Mouse (Mus musculus): ENCODE data around the gene Cma2. TPM values are rescaled to one million over a fixed set of nuclear protein-coding genes. Genes with fewer than 3 reads are reported as not detected.

Cma2 gene
- total RNA-seq (2023): not detected

GRCm38 (mm10) chr14:55950346-55951030, at the start of gene Cma2:
Cma2 (plus strand) TSS chr14:55950980.

GRCm38 (mm10) chr14:55944575-55944974, 6.2 kb upstream of the Cma2 start, which contains the start of gene Cma1:
Cma1 (minus strand) TSS chr14:55944675.

GRCm38 (mm10) chr14:56017671-56018070, 66.9 kb downstream of the Cma2 start, which contains the start of gene Mcpt1:
Mcpt1 (plus strand) TSS chr14:56017971.

Other genes starting within 250 kb of the Cma2 start
- 0.95 TPM for gene Tgm1, start 237.1 kb upstream of the Cma2 start, total RNA-seq (2023)
- 85.8 TPM for gene Rabggta, start 228.7 kb upstream of the Cma2 start, total RNA-seq (2023)
- 11.6 TPM for gene Dhrs1, start 205.3 kb upstream of the Cma2 start, total RNA-seq (2023)
- 30.4 TPM for gene Nop9, start 205.3 kb upstream of the Cma2 start, total RNA-seq (2023)
- gene Cideb, start 192.5 kb upstream of the Cma2 start, total RNA-seq (2023): not detected
- gene Ltb4r2, start 189.6 kb upstream of the Cma2 start, total RNA-seq (2023): 0.18 TPM
- gene Ltb4r1, start 185.0 kb upstream of the Cma2 start, total RNA-seq (2023): 0.37 TPM
- gene Adcy4, start 166.9 kb upstream of the Cma2 start, total RNA-seq (2023): 0.52 TPM
- gene Ripk3, start 162.1 kb upstream of the Cma2 start, total RNA-seq (2023): 40.3 TPM
- gene Nfatc4, start 127.8 kb upstream of the Cma2 start, total RNA-seq (2023): not detected
- gene Nynrin, start 97.0 kb upstream of the Cma2 start, total RNA-seq (2023): 0.43 TPM
- not detected for gene Cbln3, start 66.6 kb upstream of the Cma2 start, total RNA-seq (2023)
- gene Khnyn, start 66.0 kb upstream of the Cma2 start, total RNA-seq (2023): 63.1 TPM
- gene Sdr39u1, start 50.7 kb upstream of the Cma2 start, total RNA-seq (2023): 44.2 TPM
- gene Cma1, start 6.3 kb upstream of the Cma2 start, total RNA-seq (2023): not detected
- gene Mcpt1, start 67.0 kb downstream of the Cma2 start, total RNA-seq (2023): not detected
- gene Mcpt9, start 79.5 kb downstream of the Cma2 start, total RNA-seq (2023): not detected
- not detected for gene Mcpt2, start 91.1 kb downstream of the Cma2 start, total RNA-seq (2023)
- not detected for gene Mcpt4, start 111.3 kb downstream of the Cma2 start, total RNA-seq (2023)
- gene Mcpt8, start 134.3 kb downstream of the Cma2 start, total RNA-seq (2023): not detected
- not detected for gene Ctsg, start 151.6 kb downstream of the Cma2 start, total RNA-seq (2023)
- gene Gzme, start 169.6 kb downstream of the Cma2 start, total RNA-seq (2023): not detected
- gene Gzmd, start 181.6 kb downstream of the Cma2 start, total RNA-seq (2023): not detected
- not detected for gene Gzmg, start 208.6 kb downstream of the Cma2 start, total RNA-seq (2023)
- not detected for gene Gzmn, start 223.6 kb downstream of the Cma2 start, total RNA-seq (2023)